Mouse (Mus musculus) midbrain, embryonic 16.5 days (tissue): ENCODE measurements around the gene Slc22a4. TPM values are rescaled to one million over a fixed set of nuclear protein-coding genes. Genes with fewer than 3 reads are reported as not detected.
"Not testable (repeated sequence)": the region's sequence is repeated elsewhere in the genome, so short reads cannot be mapped to it uniquely, and the experiment has no call there.

Experiments used
- ATAC-seq: fragments of 200-750 bp; cut with Nextera tagmentation; 2 replicates; pipeline ENCODE4 v1.8.0; 2017; ENCODE audit warnings: moderate TSS enrichment
- H3K27ac ChIP-seq: fragments of 300-500 bp; sonication (generic); 2 replicates; pipeline ENCODE4 v1.5.1; 2014; ENCODE audit warnings: mild to moderate bottlenecking, low read length, mixed read lengths
- H3K27me3 ChIP-seq: fragments of 300-500 bp; sonication (generic); 2 replicates; pipeline ENCODE4 v1.6.1; 2014; ENCODE audit warnings: low read depth, low read length, mixed read lengths; ENCODE audit not compliant: control insufficient read depth, insufficient read depth
- H3K36me3 ChIP-seq: fragments of 300-500 bp; sonication (generic); 2 replicates; pipeline ENCODE4 v1.6.1; 2014; ENCODE audit warnings: mild to moderate bottlenecking, low read length, moderate library complexity, mixed read lengths; ENCODE audit not compliant: control insufficient read depth, insufficient read depth
- H3K4me1 ChIP-seq: fragments of 300-500 bp; sonication (generic); 2 replicates; pipeline ENCODE4 v1.6.1; 2014; ENCODE audit warnings: mild to moderate bottlenecking, low read length, mixed read lengths; ENCODE audit not compliant: control insufficient read depth, insufficient read depth
- H3K4me2 ChIP-seq: fragments of 300-500 bp; sonication (generic); 2 replicates; pipeline ENCODE4 v1.6.1; 2014; ENCODE audit warnings: mild to moderate bottlenecking, low read length, mixed read lengths
- H3K4me3 ChIP-seq: fragments of 300-500 bp; sonication (generic); 2 replicates; pipeline ENCODE4 v1.5.1; 2014; ENCODE audit warnings: low read depth, mild to moderate bottlenecking, low read length, moderate library complexity, mixed read lengths
- H3K9ac ChIP-seq: fragments of 300-500 bp; sonication (generic); 2 replicates; pipeline ENCODE4 v1.6.1; 2014; ENCODE audit warnings: low read depth, low read length, mixed read lengths
- H3K9me3 ChIP-seq: fragments of 300-500 bp; sonication (generic); replicated peaks from 2 replicates; pipeline ENCODE4 v1.6.1; 2014; ENCODE audit warnings: mild to moderate bottlenecking, low read length, mixed read lengths; ENCODE audit not compliant: control insufficient read depth, poor library complexity, severe bottlenecking
- WGBS: fragments of 180-500 bp; shearing (Covaris S2); extraction: QIAGEN DNeasy Blood & Tissue Kit; methylation state at CpG from one replicate; pipeline ENCODE4 v1.1.7; 2014; 5-methylcytosine and 5-hydroxymethylcytosine counted together
- polyA plus RNA-seq: library from polyadenylated mRNA; unstranded; fragments of >200 nt; fragmentation: Nextera tagmentation; extraction: Ambion mirVana; gene quantifications from 2 replicates; pipeline ENCODE4 v1.2.1, GENCODE M21; 2015

The Slc22a4 gene
- polyA plus RNA-seq, 1 experiment from 2014 or later = 6.5 TPM

DNA sequence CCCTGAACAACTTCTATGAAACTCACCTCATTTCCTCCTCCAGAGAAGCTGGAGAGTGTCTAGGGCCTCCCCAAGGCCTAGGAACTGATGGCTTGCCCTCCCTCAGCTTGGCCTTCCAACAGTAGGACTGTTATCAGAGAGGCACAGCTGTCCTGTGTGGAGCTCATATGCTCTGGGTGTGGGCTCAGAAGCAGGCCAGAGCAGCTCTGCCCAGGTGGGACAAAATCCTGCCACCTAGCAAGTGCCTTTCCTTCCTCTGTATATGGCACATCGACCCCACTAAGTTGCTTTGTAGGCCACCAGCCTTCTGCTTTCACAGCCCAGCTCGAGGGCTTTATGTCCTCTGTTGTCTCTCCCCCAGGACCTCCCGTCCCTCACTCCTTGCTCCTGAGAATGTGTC lies 23.2 kb downstream of the Slc22a4 start:
- ATAC-seq = no peak
- Histone ChIP-seq H3K4me1 (no peaks in the 10 kb centered on the region), H3K9me3 (no peaks in the 10 kb centered on the region), H3K4me2 (no peak overlapping the region), H3K4me3 (no peak overlapping the region), H3K36me3 (no peaks in the 10 kb centered on the region), H3K9ac (no peak overlapping the region), H3K27me3 (no peaks in the 10 kb centered on the region), H3K27ac (no peak overlapping the region)
- WGBS = 79% methylated on average over 3 of the region's 3 CpGs

- Histone ChIP-seq H3K4me2 (no peak overlapping the region), H3K4me3 (no peak overlapping the region), H3K4me1 (no peaks in the 10 kb centered on the region), H3K36me3 (no peaks in the 10 kb centered on the region), H3K27ac (no peak overlapping the region), H3K27me3 (no peaks in the 10 kb centered on the region), H3K9me3 (no peaks in the 10 kb centered on the region), H3K9ac (no peak overlapping the region)
- 87% methylated on average over 9 of the region's 9 CpGs for WGBS
- ATAC-seq = no peak
Observed at GRCm38 (mm10) chr11:54004221-54004620, 23.7 kb downstream of the Slc22a4 start.

- not testable (repeated sequence) for H3K27me3 ChIP-seq, H3K4me2 ChIP-seq, H3K9me3 ChIP-seq, H3K27ac ChIP-seq, H3K9ac ChIP-seq, H3K4me3 ChIP-seq, H3K4me1 ChIP-seq, H3K36me3 ChIP-seq
- WGBS = 46% methylated on average over 12 of the region's 12 CpGs
- ATAC-seq = peak; percentile 45; the same call in 1 of the 2 replicates
Observed at GRCm38 (mm10) chr11:54002761-54003717, 24.9 kb downstream of the Slc22a4 start.

DNA sequence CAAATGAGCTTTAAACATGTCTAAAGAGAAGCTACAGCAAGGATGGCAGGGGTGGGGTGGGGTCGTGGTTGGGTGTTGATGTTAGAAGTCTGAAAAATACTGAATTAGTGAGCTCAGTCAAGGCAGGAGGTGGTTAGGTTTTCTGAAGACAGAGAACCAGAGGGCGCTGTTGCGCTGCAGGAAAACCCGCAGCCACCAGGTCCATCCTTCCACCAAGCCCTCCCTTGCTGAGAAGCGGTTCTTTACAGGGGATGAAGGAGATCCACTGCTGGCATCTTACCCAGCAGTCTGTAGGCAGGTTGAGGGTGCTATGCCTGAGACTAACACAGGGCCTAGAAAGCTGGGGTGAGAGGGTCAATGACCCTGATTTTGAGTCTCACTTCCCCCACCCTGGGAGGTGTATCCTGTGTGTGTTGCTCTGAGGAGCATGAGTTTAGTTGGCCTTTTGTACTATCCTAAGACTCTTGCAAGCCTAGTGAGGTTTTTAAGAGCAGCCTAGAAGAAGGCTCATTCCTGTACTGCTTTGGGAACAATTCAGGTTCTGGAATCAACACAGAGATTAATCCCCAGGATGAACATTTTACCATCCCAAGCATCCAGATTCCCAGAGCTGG lies 25.6 kb downstream of the Slc22a4 start:
- H3K9ac ChIP-seq = no peak overlapping the region
- ATAC-seq = no peak
- H3K36me3 ChIP-seq = no peaks in the 10 kb centered on the region
- H3K4me1 ChIP-seq = no peaks in the 10 kb centered on the region
- 9% methylated on average over 5 of the region's 5 CpGs for WGBS
- no peak overlapping the region for H3K4me3 ChIP-seq
- H3K27ac ChIP-seq = no peak overlapping the region
- H3K27me3 ChIP-seq = no peaks in the 10 kb centered on the region
- no peaks in the 10 kb centered on the region for H3K9me3 ChIP-seq
- H3K4me2 ChIP-seq = no peak overlapping the region

DNA sequence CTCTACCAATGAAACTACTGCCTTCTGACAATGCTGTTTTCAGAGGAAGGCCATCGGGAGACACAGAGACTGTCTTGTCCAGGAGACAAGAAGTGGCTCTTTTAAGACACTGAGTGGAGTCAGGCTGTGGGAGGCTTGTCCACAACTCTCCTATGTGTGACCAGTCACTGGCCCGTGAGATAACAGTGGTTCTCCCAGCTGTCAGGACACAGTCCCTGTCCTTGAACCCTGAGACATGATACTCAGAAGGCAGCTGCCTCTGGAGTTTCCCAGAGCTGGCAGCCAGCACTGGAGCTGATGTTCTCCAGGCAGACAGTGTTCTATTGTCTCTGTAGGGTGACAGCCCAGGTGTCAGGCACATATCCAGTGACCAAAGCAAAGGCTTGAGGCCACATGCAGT lies 30.2 kb downstream of the Slc22a4 start:
- no peak overlapping the region for H3K27ac ChIP-seq
- H3K27me3 ChIP-seq = no peaks in the 10 kb centered on the region
- no peaks in the 10 kb centered on the region for H3K36me3 ChIP-seq
- no peak for ATAC-seq
- no peaks in the 10 kb centered on the region for H3K4me1 ChIP-seq
- H3K9ac ChIP-seq = no peak overlapping the region
- 79% methylated on average over 2 of the region's 2 CpGs for WGBS
- no peak overlapping the region for H3K4me2 ChIP-seq
- H3K9me3 ChIP-seq = no peaks in the 10 kb centered on the region
- no peak overlapping the region for H3K4me3 ChIP-seq

DNA sequence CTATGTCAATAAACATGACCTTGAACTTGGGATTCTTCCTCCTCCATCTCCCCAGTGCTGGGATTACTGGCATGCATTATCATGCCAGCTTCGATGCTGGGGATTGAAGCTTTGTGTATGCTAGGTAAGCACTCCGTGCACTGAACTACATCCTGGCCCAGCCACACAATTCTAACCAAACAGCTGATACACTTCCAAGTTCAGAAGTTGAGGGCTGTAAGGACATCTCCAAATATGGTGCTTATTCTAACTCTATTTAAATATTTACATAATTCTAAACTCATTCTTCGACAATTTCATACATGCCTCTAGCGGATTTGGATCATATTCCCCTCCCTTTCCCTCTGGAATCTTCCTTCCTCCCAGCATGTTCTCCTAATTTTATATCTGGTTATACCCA lies 35.6 kb downstream of the Slc22a4 start:
- Histone ChIP-seq H3K9me3 (no peaks in the 10 kb centered on the region), H3K9ac (no peak overlapping the region), H3K27me3 (no peaks in the 10 kb centered on the region), H3K27ac (no peak overlapping the region), H3K4me2 (no peak overlapping the region), H3K36me3 (no peaks in the 10 kb centered on the region), H3K4me3 (no peak overlapping the region), H3K4me1 (no peaks in the 10 kb centered on the region)
- no peak for ATAC-seq
- 84% methylated on average over 4 of the region's 4 CpGs for WGBS

DNA sequence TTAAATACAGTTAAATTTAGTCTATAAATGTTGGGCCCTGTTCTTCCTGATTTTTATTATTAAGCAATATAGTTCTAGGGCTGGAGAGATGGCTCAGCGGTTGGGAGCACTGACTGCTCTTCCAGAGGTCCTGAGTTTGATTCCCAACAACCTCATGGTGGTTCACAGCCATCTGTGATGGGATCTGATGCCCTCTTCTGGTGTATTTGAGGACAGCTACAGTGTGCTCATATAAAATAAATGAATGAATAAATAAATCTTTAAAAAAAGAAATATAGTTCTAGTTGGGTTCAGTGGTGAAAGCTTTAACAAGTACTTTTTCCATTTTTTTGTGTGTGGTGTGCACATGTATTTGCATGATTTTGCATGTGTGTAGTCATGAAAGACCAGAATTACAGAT lies 38.7 kb downstream of the Slc22a4 start:
- Histone ChIP-seq H3K36me3 (no peaks in the 10 kb centered on the region; the same call in 1 of the 2 replicates), H3K4me3 (no peak overlapping the region), H3K4me2 (no peak overlapping the region), H3K9ac (no peak overlapping the region), H3K27ac (no peak overlapping the region), H3K9me3 (no peaks in the 10 kb centered on the region), H3K4me1 (no peaks in the 10 kb centered on the region), H3K27me3 (no peaks in the 10 kb centered on the region)
- ATAC-seq = no peak
- 42% methylated on average over 1 of the region's 1 CpGs for WGBS

DNA sequence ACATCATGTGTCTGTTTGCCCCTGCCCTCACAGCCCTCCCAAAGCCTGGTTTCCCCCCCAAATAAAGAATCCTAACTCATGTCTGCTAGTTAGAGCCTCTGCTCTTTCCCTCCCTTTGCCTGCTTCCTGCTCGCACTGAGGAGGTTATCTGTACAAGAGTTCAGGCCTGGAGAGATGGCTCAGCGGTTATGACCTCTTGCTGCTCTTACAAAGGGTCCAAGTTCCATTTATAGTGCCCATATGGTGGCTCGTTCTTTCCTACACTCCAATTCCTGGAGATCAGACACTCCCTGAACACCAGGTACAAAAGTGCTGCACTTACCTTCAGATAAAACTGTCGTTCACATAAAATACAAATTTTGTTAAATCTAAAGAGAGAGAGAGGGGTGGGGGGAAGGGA lies 39.8 kb downstream of the Slc22a4 start:
- 81% methylated on average over 4 of the region's 4 CpGs for WGBS
- no peak overlapping the region for H3K4me2 ChIP-seq
- no peaks in the 10 kb centered on the region for H3K4me1 ChIP-seq
- H3K27me3 ChIP-seq = no peaks in the 10 kb centered on the region
- ATAC-seq = no peak
- no peak overlapping the region for H3K27ac ChIP-seq
- no peak overlapping the region for H3K9ac ChIP-seq
- H3K9me3 ChIP-seq = no peaks in the 10 kb centered on the region
- H3K4me3 ChIP-seq = no peak overlapping the region
- H3K36me3 ChIP-seq = no peaks in the 10 kb centered on the region; the same call in 1 of the 2 replicates

- 93% methylated on average over 4 of the region's 4 CpGs for WGBS
- H3K27me3 ChIP-seq = no peaks in the 10 kb centered on the region; the same call in 1 of the 2 replicates
- no peaks in the 10 kb centered on the region for H3K9me3 ChIP-seq
- no peak overlapping the region for H3K9ac ChIP-seq
- H3K4me2 ChIP-seq = no peak overlapping the region
- H3K4me1 ChIP-seq = no peaks in the 10 kb centered on the region
- H3K27ac ChIP-seq = no peak overlapping the region
- H3K36me3 ChIP-seq = no peaks in the 10 kb centered on the region; the same call in 1 of the 2 replicates
- no peak overlapping the region for H3K4me3 ChIP-seq
- ATAC-seq = no peak
Observed at GRCm38 (mm10) chr11:53981396-53981795, 46.5 kb downstream of the Slc22a4 start.
